Mouse (Mus musculus) stomach, embryonic 14.5 days (tissue): ENCODE measurements around the gene Chpf2. TPM values are rescaled to one million over a fixed set of nuclear protein-coding genes. Genes with fewer than 3 reads are reported as not detected.

ENCODE experiments used
- ATAC-seq: fragments of 200-750 bp; cut with Nextera tagmentation; 2 replicates; pipeline ENCODE4 v1.8.0; 2017; ENCODE audit warnings: low read depth, moderate TSS enrichment; ENCODE audit not compliant: insufficient number of reproducible peaks, insufficient read depth, low FRiP score
- H3K27ac ChIP-seq: fragments of 300-500 bp; sonication (generic); 2 replicates; pipeline ENCODE4 v1.5.1; 2014; ENCODE audit warnings: mild to moderate bottlenecking, low read length, moderate library complexity, mixed read lengths
- H3K27me3 ChIP-seq: fragments of 300-500 bp; sonication (generic); 2 replicates; pipeline ENCODE4 v1.6.1; 2014; ENCODE audit warnings: low read length, control low read depth, mixed read lengths; ENCODE audit not compliant: control insufficient read depth, insufficient read depth
- H3K36me3 ChIP-seq: fragments of 300-500 bp; sonication (generic); 2 replicates; pipeline ENCODE4 v1.6.1; 2014; ENCODE audit warnings: mild to moderate bottlenecking, control low read depth, low read length, moderate library complexity, mixed read lengths; ENCODE audit not compliant: control insufficient read depth, insufficient read depth
- H3K4me1 ChIP-seq: fragments of 300-500 bp; sonication (generic); 2 replicates; pipeline ENCODE4 v1.6.1; 2014; ENCODE audit warnings: low read length, control low read depth, mixed read lengths; ENCODE audit not compliant: control insufficient read depth, insufficient read depth
- H3K4me2 ChIP-seq: fragments of 300-500 bp; sonication (generic); replicated peaks from 2 replicates; pipeline ENCODE4 v1.6.1; 2014; ENCODE audit warnings: low read depth, low read length, control low read depth
- H3K4me3 ChIP-seq: fragments of 300-500 bp; sonication (generic); 2 replicates; pipeline ENCODE4 v1.5.1; 2014; ENCODE audit warnings: low read depth, low read length, control low read depth
- H3K9ac ChIP-seq: fragments of 300-500 bp; sonication (generic); replicated peaks from 2 replicates; pipeline ENCODE4 v1.6.1; 2014; ENCODE audit warnings: low read depth, mild to moderate bottlenecking, control low read depth, low read length, moderate library complexity, mixed read lengths
- H3K9me3 ChIP-seq: fragments of 300-500 bp; sonication (generic); 2 replicates; pipeline ENCODE4 v1.6.1; 2016; ENCODE audit warnings: low read depth, low read length, control low read depth; ENCODE audit not compliant: control insufficient read depth
- WGBS: fragments of 180-500 bp; shearing (Covaris S2); extraction: QIAGEN DNeasy Blood & Tissue Kit; methylation state at CpG from one replicate; pipeline ENCODE4 v1.1.7; 2014; 5-methylcytosine and 5-hydroxymethylcytosine counted together
- polyA plus RNA-seq: library from polyadenylated mRNA; unstranded; fragments of >200 nt; fragmentation: Nextera tagmentation; extraction: Ambion mirVana; gene quantifications from 2 replicates; pipeline ENCODE4 v1.2.1, GENCODE M21; 2014

Chpf2 gene
- polyA plus RNA-seq, 1 experiment from 2014 or later: 11.3 TPM

DNA sequence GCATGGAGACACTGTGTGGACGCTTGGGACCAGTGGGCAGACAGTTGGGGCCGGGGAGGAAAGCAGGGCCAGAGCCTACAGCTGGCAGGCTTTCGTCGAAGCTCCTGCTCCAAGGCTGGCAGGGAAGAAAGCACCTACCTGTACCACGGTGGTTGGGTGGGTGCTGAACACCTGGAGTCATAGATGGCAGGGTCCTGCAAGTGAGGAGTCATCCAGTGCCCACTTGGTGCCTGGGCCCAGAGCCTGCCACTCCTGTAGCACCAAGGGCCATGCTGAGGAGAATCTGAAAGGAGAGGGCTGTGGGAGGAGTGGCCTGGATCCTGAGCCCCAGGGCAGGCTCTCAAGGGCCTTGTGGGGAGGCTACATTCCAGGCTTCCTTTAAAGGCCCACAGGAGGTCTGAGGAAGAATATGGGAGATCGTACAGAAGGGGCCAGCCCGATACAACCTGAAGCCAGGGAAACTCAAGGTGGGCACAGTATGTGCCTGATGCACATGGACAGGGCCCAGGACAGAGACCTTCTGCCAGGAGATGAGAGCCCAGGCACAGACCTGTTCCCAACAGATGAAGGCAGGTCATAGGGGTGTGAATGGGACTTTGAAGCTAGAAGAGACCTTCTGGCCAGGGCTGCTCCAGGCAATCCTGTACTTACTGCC, 36.0 kb downstream of the Chpf2 start:
- WGBS: 67% methylated on average over 7 of the region's 7 CpGs
- no peaks in the 10 kb centered on the region for H3K27me3 ChIP-seq
- no peak overlapping the region for H3K27ac ChIP-seq
- H3K9ac ChIP-seq: no peak overlapping the region
- ATAC-seq: no peak
- no peaks in the 10 kb centered on the region for H3K4me1 ChIP-seq
- H3K36me3 ChIP-seq: no peaks in the 10 kb centered on the region
- H3K4me3 ChIP-seq: no peak overlapping the region
- no peak overlapping the region for H3K4me2 ChIP-seq
- no peaks in the 10 kb centered on the region for H3K9me3 ChIP-seq

GRCm38 (mm10) chr5:24623041-24623985, 36.8 kb downstream of the Chpf2 start:
- H3K9me3 ChIP-seq: no peaks in the 10 kb centered on the region
- no peaks in the 10 kb centered on the region for H3K27me3 ChIP-seq
- 47% methylated on average over 8 of the region's 8 CpGs for WGBS
- H3K4me1 ChIP-seq: no peaks in the 10 kb centered on the region
- no peaks in the 10 kb centered on the region for H3K36me3 ChIP-seq
- ATAC-seq: no peak
- H3K27ac ChIP-seq: no peak overlapping the region
- H3K9ac ChIP-seq: no peak overlapping the region
- H3K4me2 ChIP-seq: peak overlapping the region; percentile 78
- H3K4me3 ChIP-seq: peak overlapping the region; percentile 43; the same call in 1 of the 2 replicates

DNA sequence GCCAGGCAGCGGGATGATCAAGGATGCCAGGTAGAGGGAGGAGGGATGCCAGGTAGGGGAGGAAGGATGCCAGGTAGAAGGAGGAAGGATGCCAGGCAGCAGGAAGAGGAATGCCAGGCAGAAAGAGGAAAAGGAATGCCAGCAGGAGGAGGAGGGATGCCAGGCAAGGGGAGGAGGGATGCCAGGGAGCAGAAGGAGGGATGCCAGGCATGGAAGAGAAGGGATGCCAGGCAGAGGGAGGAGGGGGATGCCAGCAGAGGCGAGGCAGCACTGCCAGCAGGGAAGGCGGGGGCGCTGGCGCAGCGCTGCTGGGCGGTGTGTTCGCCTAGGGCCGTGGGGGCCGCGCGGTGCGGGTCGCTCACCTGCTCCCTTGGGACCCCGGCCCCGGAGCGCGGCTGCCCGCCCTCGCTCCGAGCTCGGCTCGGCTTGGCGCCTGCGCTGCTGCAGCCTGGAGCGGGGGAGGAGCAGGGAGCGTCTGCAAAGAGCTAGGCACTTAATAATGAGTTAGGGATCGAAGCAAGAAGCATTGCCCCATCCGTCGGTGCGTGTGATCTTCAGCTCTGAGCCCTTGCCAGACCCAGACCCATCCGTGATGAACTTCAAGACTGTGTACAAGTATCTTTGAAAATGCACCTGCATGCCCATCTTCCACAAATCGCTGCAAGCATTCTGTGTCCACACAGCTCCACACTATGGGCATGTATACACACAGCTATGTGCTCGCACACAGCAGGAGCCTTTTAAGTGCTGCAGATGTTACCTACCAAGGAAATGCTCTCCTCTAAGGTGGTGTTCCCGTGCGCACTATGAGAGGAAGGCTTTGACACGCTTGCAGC, 37.7 kb downstream of the Chpf2 start, which contains the start of gene Smarcd3:
Gene Smarcd3, minus strand, starts transcription at position 426 of the 836 bp plus-strand sequence.
- ATAC-seq: peak; percentile 50; the same call in 1 of the 2 replicates
- peak within 1 kb of the TSS; percentile 78 for H3K4me2 ChIP-seq
- whole genome bisulfite sequencing: 3% methylated on average over 33 of the region's 37 CpGs

GRCm38 (mm10) chr5:24624822-24625120, 38.2 kb downstream of the Chpf2 start:
- H3K4me1 ChIP-seq: no peaks in the 10 kb centered on the region
- no peaks in the 10 kb centered on the region for H3K36me3 ChIP-seq
- H3K9me3 ChIP-seq: no peaks in the 10 kb centered on the region
- no peaks in the 10 kb centered on the region for H3K27me3 ChIP-seq
- H3K9ac ChIP-seq: no peak overlapping the region
- no peak overlapping the region for H3K27ac ChIP-seq
- no peak for ATAC-seq
- H3K4me3 ChIP-seq: no peak overlapping the region
- no peak overlapping the region for H3K4me2 ChIP-seq
- WGBS: 26% methylated on average over 4 of the region's 4 CpGs

More for the DNA sequence above, 37.7 kb downstream of the Chpf2 start, which contains the start of gene Smarcd3:
- Histone ChIP-seq H3K36me3 (no peaks in the 10 kb centered on the region), H3K4me3 (peak within 1 kb of the TSS; percentile 43), H3K9ac (peak within 1 kb of the TSS; percentile 39; the same call in 1 of the 2 replicates), H3K27ac (no peak within 1 kb of the TSS), H3K4me1 (no peaks in the 10 kb centered on the region), H3K9me3 (no peaks in the 10 kb centered on the region), H3K27me3 (no peaks in the 10 kb centered on the region)

- Histone ChIP-seq H3K36me3 (no peaks in the 10 kb centered on the region), H3K27ac (no peak overlapping the region), H3K4me1 (no peaks in the 10 kb centered on the region), H3K9ac (no peak overlapping the region), H3K4me2 (no peak overlapping the region), H3K27me3 (no peaks in the 10 kb centered on the region), H3K9me3 (no peaks in the 10 kb centered on the region), H3K4me3 (no peak overlapping the region)
- ATAC-seq: no peak
- 62% methylated on average over 3 of the region's 3 CpGs for WGBS
Measured at GRCm38 (mm10) chr5:24629712-24630111, 43.2 kb downstream of the Chpf2 start.

- no peaks in the 10 kb centered on the region for H3K9me3 ChIP-seq
- no peak overlapping the region for H3K27ac ChIP-seq
- H3K4me2 ChIP-seq: no peak overlapping the region
- no peak overlapping the region for H3K9ac ChIP-seq
- H3K4me3 ChIP-seq: no peak overlapping the region
- H3K4me1 ChIP-seq: no peaks in the 10 kb centered on the region
- ATAC-seq: 0 out of 2 replicates have a peak, but pooled peaks have one; percentile 26
- 47% methylated on average over 1 of the region's 1 CpGs for WGBS
- no peaks in the 10 kb centered on the region for H3K27me3 ChIP-seq
- H3K36me3 ChIP-seq: no peaks in the 10 kb centered on the region
Measured at GRCm38 (mm10) chr5:24635093-24635492, 48.6 kb downstream of the Chpf2 start.

DNA sequence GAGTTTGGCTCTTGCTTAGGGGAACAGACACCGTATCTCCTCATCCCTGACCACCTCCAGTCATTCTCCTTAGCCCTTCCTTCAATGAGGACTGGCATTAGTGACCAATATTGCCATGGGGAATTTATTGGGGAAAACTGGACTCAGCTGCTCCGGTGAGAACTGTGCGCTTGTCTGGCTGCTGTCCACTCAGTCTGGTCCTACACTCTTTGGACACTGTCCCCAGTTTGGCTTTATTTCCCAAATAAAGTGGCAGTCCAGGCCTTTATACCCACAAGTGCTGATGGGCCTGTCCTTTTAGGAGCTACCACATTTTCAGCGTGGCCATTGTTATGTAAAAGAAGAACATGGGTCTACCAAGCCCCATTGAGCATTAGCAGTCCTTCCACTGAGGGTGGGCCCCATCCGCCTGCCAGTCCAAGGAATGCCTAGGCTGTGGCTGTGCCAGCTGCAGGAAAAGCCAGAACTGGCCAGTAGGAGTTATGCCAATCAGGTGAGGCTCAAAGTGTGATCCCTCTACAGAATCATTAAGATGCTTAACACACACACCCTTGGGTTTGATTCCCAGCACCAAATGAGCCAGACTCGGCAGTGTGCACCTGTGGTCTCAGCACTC, 49.1 kb downstream of the Chpf2 start:
- Histone ChIP-seq H3K27me3 (no peaks in the 10 kb centered on the region), H3K4me1 (no peaks in the 10 kb centered on the region), H3K36me3 (no peaks in the 10 kb centered on the region), H3K9me3 (no peaks in the 10 kb centered on the region), H3K9ac (no peak overlapping the region), H3K4me2 (no peak overlapping the region), H3K4me3 (no peak overlapping the region), H3K27ac (no peak overlapping the region)
- ATAC-seq: no peak
- WGBS: 74% methylated on average over 6 of the region's 6 CpGs

DNA sequence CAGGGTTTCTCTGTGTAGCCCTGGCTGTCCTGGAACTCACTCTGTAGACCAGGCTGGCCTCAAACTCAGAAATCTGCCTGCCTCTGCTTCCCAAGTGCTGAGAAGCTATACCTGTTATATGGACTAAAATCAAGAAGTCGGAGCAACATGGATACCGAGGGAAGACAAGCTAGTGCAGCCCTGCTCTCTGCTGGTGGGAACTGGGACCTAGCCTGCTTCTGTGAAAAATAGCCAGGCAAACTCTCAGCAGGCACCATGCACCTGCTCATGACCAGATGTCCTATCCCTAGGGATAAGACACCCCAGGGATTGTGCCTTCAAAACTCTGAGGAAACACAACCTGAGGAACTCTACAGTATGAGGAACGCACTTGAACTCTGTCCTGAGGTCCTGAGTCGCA, 50.4 kb downstream of the Chpf2 start:
- H3K9me3 ChIP-seq: no peaks in the 10 kb centered on the region
- H3K27me3 ChIP-seq: no peaks in the 10 kb centered on the region
- H3K9ac ChIP-seq: no peak overlapping the region
- no peak overlapping the region for H3K4me3 ChIP-seq
- H3K36me3 ChIP-seq: no peaks in the 10 kb centered on the region
- 76% methylated on average over 4 of the region's 4 CpGs for WGBS
- no peaks in the 10 kb centered on the region for H3K4me1 ChIP-seq
- no peak overlapping the region for H3K4me2 ChIP-seq
- ATAC-seq: no peak
- no peak overlapping the region for H3K27ac ChIP-seq
